Mouse (Mus musculus) hindbrain, postnatal 0 days (tissue): ENCODE measurements around the gene Tbc1d5. TPM values are rescaled to one million over a fixed set of nuclear protein-coding genes. Genes with fewer than 3 reads are reported as not detected.

Experiments used
- ATAC-seq: fragments of 200-750 bp; cut with Nextera tagmentation; 2 replicates; pipeline ENCODE4 v1.8.0; 2017; ENCODE audit warnings: mild to moderate bottlenecking, moderate TSS enrichment, moderate library complexity
- DNase-seq: peaks from one replicate; pipeline ENCODE4 v3.0.0-alpha.2; 2015; ENCODE audit warnings: low spot score
- H3K27ac ChIP-seq: fragments of 300-500 bp; sonication (generic); 2 replicates; pipeline ENCODE4 v1.5.1; 2014; ENCODE audit warnings: mild to moderate bottlenecking
- H3K27me3 ChIP-seq: fragments of 300-500 bp; sonication (generic); 2 replicates; pipeline ENCODE4 v1.6.1; 2014; ENCODE audit warnings: low read length, mixed read lengths; ENCODE audit not compliant: insufficient read depth
- H3K36me3 ChIP-seq: fragments of 300-500 bp; sonication (generic); 2 replicates; pipeline ENCODE4 v1.6.1; 2014; ENCODE audit warnings: low read length, mixed read lengths; ENCODE audit not compliant: insufficient read depth
- H3K4me1 ChIP-seq: fragments of 300-500 bp; sonication (generic); 2 replicates; pipeline ENCODE4 v1.6.1; 2014; ENCODE audit warnings: antibody characterized with exemption, low read length, mixed read lengths; ENCODE audit not compliant: insufficient read depth
- H3K4me2 ChIP-seq: fragments of 300-500 bp; sonication (generic); 2 replicates; pipeline ENCODE4 v1.6.1; 2014; ENCODE audit warnings: low read depth, mild to moderate bottlenecking, low read length, moderate library complexity, mixed read lengths
- H3K4me3 ChIP-seq: fragments of 300-500 bp; sonication (generic); 2 replicates; pipeline ENCODE4 v1.5.1; 2014; ENCODE audit warnings: low read length
- H3K9ac ChIP-seq: fragments of 300-500 bp; sonication (generic); replicated peaks from 2 replicates; pipeline ENCODE4 v1.6.1; 2014; ENCODE audit warnings: mild to moderate bottlenecking, low read length, moderate library complexity, mixed read lengths
- H3K9me3 ChIP-seq: fragments of 300-500 bp; sonication (generic); 2 replicates; pipeline ENCODE4 v1.6.1; 2016; ENCODE audit warnings: low read length, mixed read lengths
- CTCF ChIP-seq: IDR thresholded peaks from 2 replicates; pipeline ENCODE4 v1.5.1; 2016; ENCODE audit warnings: antibody characterized with exemption, control low read depth, low read depth
- WGBS: fragments of 180-500 bp; shearing (Covaris S2); extraction: QIAGEN DNeasy Blood & Tissue Kit; methylation state at CpG from one replicate; pipeline ENCODE4 v1.1.7; 2014; 5-methylcytosine and 5-hydroxymethylcytosine counted together
- polyA plus RNA-seq: library from polyadenylated mRNA; unstranded; fragments of >200 nt; fragmentation: Nextera tagmentation; extraction: Ambion mirVana; gene quantifications from 2 replicates; pipeline ENCODE4 v1.2.1, GENCODE M21; 2015
- total RNA-seq: library from RNA; depleted of rRNA; stranded (reverse); fragments of >200 nt; gene quantifications from 2 replicates; pipeline ENCODE4 v1.2.3, GENCODE M21; 2014

Tbc1d5 gene
- total and polyA plus RNA-seq, 2 experiments from 2014 or later = 6.3 to 16.4 TPM

DNA sequence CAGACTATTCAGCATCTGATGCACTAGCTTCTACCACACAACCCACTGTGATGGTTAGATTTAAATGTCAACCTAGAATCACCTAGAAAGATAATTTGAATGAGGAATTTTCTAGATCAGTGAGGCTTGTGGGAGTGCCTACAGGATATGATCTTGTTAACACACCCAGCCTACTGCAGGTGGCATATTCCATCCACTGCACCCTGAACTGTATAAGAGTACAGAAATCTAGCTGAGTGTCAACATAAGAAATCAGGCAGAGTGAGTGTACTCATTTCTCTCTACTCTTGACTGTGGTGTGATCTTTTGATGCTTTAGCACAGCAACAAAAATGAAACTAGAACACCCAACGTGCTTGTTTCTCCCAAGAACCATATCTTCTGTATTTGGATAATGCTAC lies 6.8 kb downstream of the Tbc1d5 start:
- no peak for TF ChIP-seq CTCF
- no peak overlapping the region for H3K9ac ChIP-seq

DNA sequence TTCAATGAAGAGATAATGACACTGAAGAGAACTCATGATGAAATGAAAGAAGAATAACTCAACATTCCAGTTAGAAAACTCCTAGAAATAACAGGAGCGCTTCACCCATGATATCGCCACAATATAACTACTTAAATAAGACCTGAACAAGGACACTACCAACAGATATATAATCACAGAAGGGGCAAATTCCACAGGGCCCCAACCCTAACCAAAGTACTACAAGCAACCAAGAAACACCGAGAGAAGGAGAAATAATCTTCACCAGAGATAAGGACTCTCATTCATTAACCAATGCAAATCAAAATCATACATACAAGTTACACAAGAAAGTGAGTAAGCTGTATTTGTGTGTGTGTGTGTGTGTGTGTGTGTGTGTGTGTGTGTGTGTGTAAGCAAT lies 7.6 kb downstream of the Tbc1d5 start:
- 96% methylated on average over 3 of the region's 3 CpGs for WGBS
- H3K4me2 ChIP-seq = no peak overlapping the region
- H3K27me3 ChIP-seq = no peaks in the 10 kb centered on the region
- no peak overlapping the region for H3K9ac ChIP-seq
- no peaks in the 10 kb centered on the region for H3K4me1 ChIP-seq
- no peak overlapping the region for H3K4me3 ChIP-seq
- H3K9me3 ChIP-seq = no peaks in the 10 kb centered on the region
- ATAC-seq = no peak
- H3K27ac ChIP-seq = no peak overlapping the region
- H3K36me3 ChIP-seq = no peaks in the 10 kb centered on the region
- no peak for TF ChIP-seq CTCF
- no peak for DNase-seq

More for the DNA sequence above, 6.8 kb downstream of the Tbc1d5 start:
- no peak overlapping the region for H3K4me2 ChIP-seq
- 97% methylated on average over 1 of the region's 1 CpGs for WGBS
- DNase-seq (no peak), ATAC-seq (no peak)
- no peaks in the 10 kb centered on the region for H3K4me1 ChIP-seq
- no peaks in the 10 kb centered on the region for H3K9me3 ChIP-seq
- no peaks in the 10 kb centered on the region for H3K27me3 ChIP-seq
- H3K27ac ChIP-seq = no peak overlapping the region
- H3K4me3 ChIP-seq = no peak overlapping the region
- no peaks in the 10 kb centered on the region for H3K36me3 ChIP-seq

DNA sequence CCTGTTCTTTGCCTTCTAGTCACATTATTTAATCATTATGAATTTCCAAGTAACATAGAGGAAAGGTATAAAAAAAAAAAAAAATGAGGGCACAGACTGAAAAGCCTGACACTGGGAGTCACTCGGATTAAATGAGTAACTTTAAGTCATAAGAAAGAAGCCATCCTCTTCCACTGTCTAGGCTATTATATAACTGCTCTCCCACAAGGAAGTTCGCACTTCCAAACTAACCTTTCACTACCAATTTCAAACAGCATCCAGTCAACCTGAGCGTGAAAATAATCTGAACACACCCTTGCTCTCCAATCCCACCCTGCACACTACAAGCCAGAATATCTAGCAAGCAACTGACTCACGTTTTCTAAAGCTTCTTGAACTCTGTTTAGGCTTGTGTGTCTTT lies 9.2 kb downstream of the Tbc1d5 start:
- no peak for TF ChIP-seq CTCF
- Histone ChIP-seq H3K27me3 (no peaks in the 10 kb centered on the region), H3K4me2 (no peak overlapping the region), H3K4me1 (no peaks in the 10 kb centered on the region), H3K9ac (no peak overlapping the region), H3K27ac (no peak overlapping the region), H3K9me3 (no peaks in the 10 kb centered on the region), H3K36me3 (no peaks in the 10 kb centered on the region), H3K4me3 (no peak overlapping the region)
- DNase-seq (no peak), ATAC-seq (no peak)
- 79% methylated on average over 4 of the region's 4 CpGs for WGBS

DNA sequence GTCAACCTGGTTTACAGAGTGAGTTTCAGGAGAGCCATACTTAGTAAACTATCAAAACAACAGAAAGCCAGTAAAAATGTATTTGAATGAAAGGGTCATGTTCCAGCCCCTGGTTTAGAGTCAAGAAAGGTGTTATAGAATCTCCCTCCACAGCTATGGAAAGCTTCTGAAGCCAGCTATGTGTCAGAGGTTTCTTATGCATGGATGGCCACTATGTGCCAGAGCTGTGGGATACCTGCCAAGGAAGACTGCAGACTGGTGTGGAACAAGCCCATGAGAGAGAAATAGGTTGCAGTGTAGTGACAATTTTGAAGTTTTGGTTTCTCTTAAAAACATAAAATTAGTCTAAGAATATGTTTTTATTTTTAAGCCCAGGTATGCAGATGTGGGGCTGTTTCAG lies 16.8 kb downstream of the Tbc1d5 start:
- H3K27ac ChIP-seq = no peak overlapping the region
- no peaks in the 10 kb centered on the region for H3K27me3 ChIP-seq
- ATAC-seq (no peak), DNase-seq (no peak)
- H3K36me3 ChIP-seq = no peaks in the 10 kb centered on the region
- H3K9ac ChIP-seq = no peak overlapping the region
- H3K4me1 ChIP-seq = no peaks in the 10 kb centered on the region
- no peak overlapping the region for H3K4me3 ChIP-seq
- H3K4me2 ChIP-seq = no peak overlapping the region
- H3K9me3 ChIP-seq = no peaks in the 10 kb centered on the region
- TF ChIP-seq CTCF = no peak

DNA sequence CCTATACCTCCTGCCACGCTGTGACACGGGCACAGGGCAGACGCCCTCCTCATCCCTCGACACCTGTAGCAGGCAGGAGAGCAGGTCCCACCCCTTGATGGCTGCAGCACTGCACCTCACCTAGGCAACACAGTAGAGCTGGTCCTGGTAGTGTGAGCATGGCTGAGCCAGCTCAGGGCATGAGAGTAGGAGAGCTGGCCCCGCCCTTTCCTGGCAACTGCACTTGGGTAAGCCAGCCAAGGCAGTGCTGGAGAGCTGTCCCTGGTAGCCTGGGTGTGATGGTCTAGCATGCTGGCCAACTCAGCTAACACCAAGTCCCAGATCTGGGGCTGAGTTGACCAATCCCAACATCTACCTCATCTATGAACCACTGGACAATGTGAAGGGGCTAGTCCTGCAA lies 19.9 kb downstream of the Tbc1d5 start:
- DNase-seq (no peak), ATAC-seq (no peak)
- Histone ChIP-seq H3K9me3 (no peaks in the 10 kb centered on the region), H3K9ac (no peak overlapping the region), H3K4me1 (no peaks in the 10 kb centered on the region), H3K27ac (no peak overlapping the region), H3K4me2 (no peak overlapping the region), H3K36me3 (no peaks in the 10 kb centered on the region), H3K27me3 (no peaks in the 10 kb centered on the region), H3K4me3 (no peak overlapping the region)
- no peak for TF ChIP-seq CTCF
- WGBS = 91% methylated on average over 5 of the region's 5 CpGs

DNA sequence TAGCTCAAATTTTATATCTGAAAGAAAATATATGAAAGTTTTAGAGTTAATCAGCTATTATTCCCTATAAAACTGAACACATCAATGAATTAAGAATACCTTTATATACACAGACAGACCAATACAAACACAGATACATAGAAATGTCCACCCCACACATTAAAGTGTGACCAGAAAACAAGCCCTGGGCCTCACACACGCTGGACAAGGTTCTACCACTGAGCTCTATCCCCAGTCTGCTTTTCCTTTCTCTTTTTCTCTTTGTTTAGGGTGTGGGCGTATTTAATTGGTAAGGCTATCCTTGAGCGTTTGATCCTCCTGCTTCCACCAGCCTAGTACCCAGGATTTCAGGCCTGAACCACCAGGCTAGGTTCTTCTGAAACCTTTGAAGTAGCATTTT lies 28.2 kb downstream of the Tbc1d5 start:
- Histone ChIP-seq H3K4me2 (no peak overlapping the region), H3K4me3 (no peak overlapping the region), H3K27ac (no peak overlapping the region), H3K4me1 (no peaks in the 10 kb centered on the region), H3K9me3 (no peaks in the 10 kb centered on the region), H3K9ac (no peak overlapping the region), H3K36me3 (no peaks in the 10 kb centered on the region), H3K27me3 (no peaks in the 10 kb centered on the region)
- DNase-seq (no peak), ATAC-seq (no peak)
- no peak for TF ChIP-seq CTCF
- WGBS = 48% methylated on average over 3 of the region's 3 CpGs

DNA sequence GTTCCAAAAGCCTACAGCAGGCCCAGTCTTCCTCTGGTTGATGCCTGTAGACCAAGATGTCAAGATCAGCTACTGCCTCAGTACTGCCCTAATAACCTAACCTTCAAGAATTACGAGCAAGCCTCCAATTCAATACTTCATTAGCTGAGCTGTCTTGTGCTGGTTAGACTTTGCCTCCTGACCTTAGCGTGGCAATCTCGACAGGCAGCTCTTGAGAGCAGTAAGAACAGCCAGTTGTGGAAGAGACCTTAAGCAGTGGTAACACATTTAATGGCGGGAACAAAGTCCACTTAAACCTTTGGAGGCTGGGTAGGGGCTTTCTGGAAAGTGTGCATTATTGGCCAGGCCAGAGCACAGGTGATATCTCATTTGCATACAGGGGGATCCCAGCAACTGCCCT lies 34.2 kb downstream of the Tbc1d5 start:
- WGBS = 93% methylated on average over 4 of the region's 4 CpGs

More for the DNA sequence above, 34.2 kb downstream of the Tbc1d5 start:
- H3K27me3 ChIP-seq = no peaks in the 10 kb centered on the region
- ATAC-seq (no peak), DNase-seq (no peak)
- no peak overlapping the region for H3K27ac ChIP-seq
- no peak for TF ChIP-seq CTCF
- H3K9me3 ChIP-seq = no peaks in the 10 kb centered on the region
- H3K4me1 ChIP-seq = no peaks in the 10 kb centered on the region
- H3K4me3 ChIP-seq = no peak overlapping the region
- no peak overlapping the region for H3K4me2 ChIP-seq
- H3K9ac ChIP-seq = no peak overlapping the region
- H3K36me3 ChIP-seq = no peaks in the 10 kb centered on the region
